Mouse (Mus musculus) limb, embryonic 13.5 days (tissue): Measurements from ENCODE around the gene Vgll4. TPM values are rescaled to one million over a fixed set of nuclear protein-coding genes. Genes with fewer than 3 reads are reported as not detected.
"Not testable (repeated sequence)": the region's sequence is repeated elsewhere in the genome, so short reads cannot be mapped to it uniquely, and the experiment has no call there.

ENCODE experiments used
- ATAC-seq: fragments of 200-750 bp; cut with Nextera tagmentation; 2 replicates; pipeline ENCODE4 v1.8.0; 2017; ENCODE audit warnings: low read depth, moderate number of reproducible peaks, moderate TSS enrichment; ENCODE audit not compliant: low FRiP score
- H3K27ac ChIP-seq: fragments of 300-500 bp; sonication (generic); 2 replicates; pipeline ENCODE4 v1.5.1; 2015; ENCODE audit warnings: inconsistent platforms, mild to moderate bottlenecking, moderate library complexity
- H3K27me3 ChIP-seq: fragments of 300-500 bp; sonication (generic); 2 replicates; pipeline ENCODE4 v1.6.1; 2015; ENCODE audit warnings: mild to moderate bottlenecking, inconsistent platforms
- H3K36me3 ChIP-seq: fragments of 300-500 bp; sonication (generic); 2 replicates; pipeline ENCODE4 v1.6.1; 2015; ENCODE audit warnings: inconsistent platforms, mild to moderate bottlenecking, moderate library complexity
- H3K4me1 ChIP-seq: fragments of 300-500 bp; sonication (generic); 2 replicates; pipeline ENCODE4 v1.6.1; 2015; ENCODE audit warnings: inconsistent platforms
- H3K4me2 ChIP-seq: fragments of 300-500 bp; sonication (generic); replicated peaks from 2 replicates; pipeline ENCODE4 v1.6.1; 2015; ENCODE audit warnings: inconsistent platforms, mild to moderate bottlenecking, moderate library complexity
- H3K4me3 ChIP-seq: fragments of 300-500 bp; sonication (generic); 2 replicates; pipeline ENCODE4 v1.5.1; 2015; ENCODE audit warnings: moderate library complexity, mild to moderate bottlenecking, inconsistent platforms
- H3K9ac ChIP-seq: fragments of 300-500 bp; sonication (generic); 2 replicates; pipeline ENCODE4 v1.6.1; 2015; ENCODE audit warnings: mild to moderate bottlenecking, inconsistent platforms
- H3K9me3 ChIP-seq: fragments of 300-500 bp; sonication (generic); 2 replicates; pipeline ENCODE4 v1.6.1; 2016; ENCODE audit warnings: inconsistent platforms
- WGBS: fragments of 180-500 bp; shearing (Covaris S2); methylation state at CpG from one replicate; pipeline ENCODE4 v1.1.7; 2015; 5-methylcytosine and 5-hydroxymethylcytosine counted together
- polyA plus RNA-seq: library from polyadenylated mRNA; unstranded; fragments of >200 nt; fragmentation: Nextera tagmentation; extraction: Ambion mirVana; gene quantifications from 2 replicates; pipeline ENCODE4 v1.2.1, GENCODE M21; 2015

The Vgll4 gene
- polyA plus RNA-seq, 1 experiment from 2014 or later = 154 TPM

DNA sequence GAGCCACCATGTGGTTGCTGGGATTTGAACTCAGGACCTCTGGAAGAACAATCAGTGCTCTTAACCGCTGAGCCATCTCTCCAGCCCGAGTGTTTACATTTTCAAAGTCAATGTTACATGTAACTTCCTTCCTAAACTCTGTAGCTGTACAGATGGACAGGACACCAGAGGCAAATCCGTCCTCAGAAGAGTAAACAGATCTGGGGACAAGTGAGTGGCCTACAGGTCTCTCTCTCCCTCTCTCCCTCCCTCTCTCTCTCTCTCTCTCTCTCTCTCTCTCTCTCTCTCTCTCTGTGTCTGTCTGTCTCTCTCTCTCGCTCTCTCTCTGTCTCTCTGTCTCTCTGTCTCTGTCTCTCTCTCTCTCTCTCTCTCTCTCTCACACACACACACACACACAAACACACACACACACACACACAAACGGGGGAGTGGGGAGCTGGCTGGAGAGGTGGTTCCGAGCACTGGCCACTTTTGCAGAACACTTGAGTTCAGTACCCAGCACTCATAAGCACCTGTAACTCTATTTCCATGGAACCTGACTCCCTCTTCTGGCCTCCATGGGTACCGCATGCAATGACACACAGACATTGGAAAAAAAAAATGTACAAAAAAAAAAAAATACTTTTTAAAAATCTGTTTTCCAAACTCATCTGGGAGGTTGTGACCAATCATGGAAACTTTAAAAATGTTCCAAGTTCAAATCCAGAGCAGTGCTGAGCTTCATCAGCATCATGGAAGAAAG lies 47.3 kb downstream of the Vgll4 start:
- not testable (repeated sequence) for H3K27me3 ChIP-seq, H3K9me3 ChIP-seq, ATAC-seq, H3K36me3 ChIP-seq, H3K27ac ChIP-seq, H3K4me2 ChIP-seq, H3K4me3 ChIP-seq, H3K9ac ChIP-seq
- peaks cover 29% of the 10 kb centered on the region for H3K4me1 ChIP-seq
- 81% methylated on average over 7 of the region's 7 CpGs for WGBS

DNA sequence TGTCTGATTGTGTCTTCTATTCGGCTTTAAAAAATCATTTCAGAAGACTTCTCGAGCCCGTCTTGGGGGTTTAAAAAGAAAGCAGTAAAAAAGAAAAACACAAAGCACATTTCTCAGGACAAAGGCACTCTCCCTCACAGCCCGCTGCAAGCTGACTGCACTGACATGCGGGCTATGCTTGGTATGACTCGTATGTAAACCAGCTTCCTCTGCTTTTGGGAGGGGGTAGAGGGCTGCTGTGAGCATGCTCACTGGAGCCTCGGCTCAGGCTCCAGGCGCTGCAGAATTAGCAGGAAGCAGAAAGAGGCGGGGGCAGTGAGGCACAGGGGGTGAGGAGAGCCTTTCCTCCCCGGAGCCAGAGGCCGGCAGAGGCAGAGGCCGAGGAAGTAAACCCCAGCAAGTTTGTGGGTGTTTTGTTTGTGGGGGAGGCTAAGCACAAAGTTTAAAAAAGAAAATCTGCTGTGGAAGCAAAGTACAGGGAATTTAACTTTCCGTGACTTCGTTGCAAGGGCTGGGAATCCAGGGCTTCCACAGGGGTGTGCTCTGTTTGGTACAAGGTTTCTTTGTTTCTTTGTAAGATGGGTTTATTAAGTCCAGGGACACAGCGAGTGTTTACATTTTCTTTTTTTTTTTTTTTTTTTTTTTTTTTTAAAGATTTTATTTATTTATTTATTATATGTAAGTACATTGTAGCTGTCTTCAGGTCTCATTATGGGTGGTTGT lies 48.0 kb downstream of the Vgll4 start:
- Histone ChIP-seq H3K4me2 (peak overlapping the region; percentile 80), H3K27me3 (no peaks in the 10 kb centered on the region), H3K27ac (peak overlapping the region; percentile 94), H3K9me3 (0 out of 2 replicates have a peak, but pooled peaks cover under 1% of the 10 kb centered on the region), H3K4me3 (peak overlapping the region; percentile 71), H3K36me3 (peaks cover 6% of the 10 kb centered on the region; the same call in 1 of the 2 replicates), H3K4me1 (peaks cover 36% of the 10 kb centered on the region), H3K9ac (peak overlapping the region; percentile 94)
- ATAC-seq = peak; percentile 97
- WGBS = 4% methylated on average over 15 of the region's 15 CpGs

DNA sequence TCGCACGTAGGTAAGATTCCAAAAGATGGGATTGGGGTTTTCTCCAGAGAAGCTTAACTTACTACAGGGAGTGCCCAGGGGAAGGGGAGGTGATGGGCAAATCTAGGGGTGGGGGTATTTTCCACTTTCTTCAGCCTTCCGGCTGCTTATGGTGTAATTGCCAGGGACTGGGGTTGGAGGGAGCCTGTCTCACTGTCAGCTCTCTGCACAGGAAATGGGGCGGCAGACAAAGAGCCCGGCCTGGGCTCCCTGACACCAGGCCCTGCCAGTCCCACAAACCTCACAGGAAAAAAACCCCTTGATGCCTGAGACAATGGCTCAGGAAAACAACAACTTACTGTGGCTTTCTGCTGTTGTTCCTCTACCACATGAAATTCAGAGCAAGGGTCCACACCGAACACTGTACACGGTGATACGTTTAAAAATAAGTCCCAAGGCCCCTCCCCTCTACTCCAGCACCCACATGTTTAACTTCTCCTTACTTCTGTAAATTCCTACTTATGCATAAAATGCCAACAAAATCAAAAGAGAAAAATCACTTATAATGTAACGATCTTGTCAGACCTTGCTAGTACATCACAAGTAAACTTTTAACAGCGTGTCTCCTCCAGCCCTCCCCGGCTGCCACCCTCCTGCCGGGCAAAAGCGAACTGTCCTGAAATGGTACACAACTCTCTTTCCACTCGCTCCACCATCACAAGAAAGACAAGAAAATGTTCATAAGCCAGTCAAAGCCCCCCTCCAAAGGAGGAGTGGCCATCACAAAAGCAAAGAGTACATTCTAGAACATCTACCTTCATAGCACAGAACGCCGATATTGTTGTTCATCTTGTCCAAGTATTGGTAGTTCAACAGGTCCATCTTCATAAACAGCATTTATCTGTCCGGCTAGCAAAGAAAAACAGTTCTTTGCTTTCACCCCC lies 49.0 kb downstream of the Vgll4 start:
- 2% methylated on average over 17 of the region's 17 CpGs for WGBS
- H3K4me3 ChIP-seq = peak overlapping the region; percentile 71

DNA sequence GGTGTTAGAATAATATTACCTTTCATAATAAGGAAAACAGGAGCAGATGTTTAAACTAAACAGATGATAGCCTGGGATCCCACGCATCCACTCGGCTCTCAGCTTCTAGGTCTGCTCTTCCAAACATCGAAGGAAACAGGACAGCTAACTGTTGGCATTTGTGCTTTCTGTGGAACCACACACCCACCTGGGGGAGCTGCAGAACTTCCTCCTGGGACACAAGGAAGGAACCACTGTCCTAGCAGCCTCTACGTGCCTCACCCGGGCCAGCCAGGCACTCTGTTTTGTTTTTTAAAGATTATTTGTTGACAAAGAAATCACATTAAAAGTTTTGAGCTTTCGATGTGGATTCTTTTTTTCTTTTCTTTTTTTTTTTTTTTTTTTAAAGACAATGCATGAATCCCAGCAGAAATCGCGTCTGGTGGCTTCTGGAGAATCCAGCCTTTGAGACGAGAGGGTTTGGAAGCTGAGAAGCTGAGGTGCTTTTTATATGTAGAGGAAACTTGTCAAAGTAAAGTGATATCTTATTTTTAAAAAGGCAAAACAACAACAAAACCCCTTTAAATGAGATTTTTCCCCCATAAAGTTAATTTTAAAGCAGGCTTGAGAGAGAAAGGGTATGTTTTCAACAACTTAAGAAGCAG lies 50.0 kb downstream of the Vgll4 start:
- Histone ChIP-seq H3K9ac (peak overlapping the region; percentile 94), H3K4me2 (peak overlapping the region; percentile 80), H3K9me3 (no peaks in the 10 kb centered on the region), H3K27ac (peak overlapping the region; percentile 94), H3K27me3 (no peaks in the 10 kb centered on the region), H3K4me1 (peaks cover 49% of the 10 kb centered on the region), H3K4me3 (peak overlapping the region; percentile 71), H3K36me3 (peaks cover 6% of the 10 kb centered on the region; the same call in 1 of the 2 replicates)
- WGBS = 10% methylated on average over 9 of the region's 9 CpGs
- no peak for ATAC-seq

More for the DNA sequence above, 49.0 kb downstream of the Vgll4 start:
- Histone ChIP-seq H3K4me1 (peaks cover 41% of the 10 kb centered on the region), H3K27ac (peak overlapping the region; percentile 94), H3K9ac (peak overlapping the region; percentile 94), H3K4me2 (peak overlapping the region; percentile 80), H3K36me3 (peaks cover 6% of the 10 kb centered on the region; the same call in 1 of the 2 replicates), H3K9me3 (no peaks in the 10 kb centered on the region), H3K27me3 (no peaks in the 10 kb centered on the region)
- no peak for ATAC-seq

DNA sequence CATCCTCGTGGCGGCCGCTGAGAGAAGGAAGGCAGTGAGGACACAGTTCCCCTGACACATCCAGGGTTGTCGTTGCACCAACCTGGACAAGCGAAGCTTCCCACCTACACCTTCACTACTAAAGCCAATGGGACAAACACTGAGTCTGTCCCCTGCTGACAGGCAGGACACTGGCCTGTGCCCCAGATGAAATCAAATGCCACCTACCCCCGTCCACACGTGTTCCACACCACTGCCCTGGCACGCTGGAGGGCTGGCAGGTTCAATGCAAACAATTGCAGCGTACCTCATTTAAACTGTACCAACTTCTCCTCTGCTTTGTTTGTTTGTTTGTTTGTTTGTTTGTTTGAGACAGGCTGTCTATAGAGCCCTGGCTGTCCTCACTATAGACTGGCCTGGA lies 50.8 kb downstream of the Vgll4 start:
- ATAC-seq = no peak
- Histone ChIP-seq H3K27me3 (no peaks in the 10 kb centered on the region), H3K36me3 (peaks cover 6% of the 10 kb centered on the region; the same call in 1 of the 2 replicates), H3K27ac (peak overlapping the region; percentile 61; the same call in 1 of the 2 replicates), H3K9ac (peak overlapping the region; percentile 94), H3K9me3 (no peaks in the 10 kb centered on the region), H3K4me3 (peak overlapping the region; percentile 71), H3K4me1 (peaks cover 57% of the 10 kb centered on the region), H3K4me2 (peak overlapping the region; percentile 80)
- WGBS = 80% methylated on average over 9 of the region's 9 CpGs

DNA sequence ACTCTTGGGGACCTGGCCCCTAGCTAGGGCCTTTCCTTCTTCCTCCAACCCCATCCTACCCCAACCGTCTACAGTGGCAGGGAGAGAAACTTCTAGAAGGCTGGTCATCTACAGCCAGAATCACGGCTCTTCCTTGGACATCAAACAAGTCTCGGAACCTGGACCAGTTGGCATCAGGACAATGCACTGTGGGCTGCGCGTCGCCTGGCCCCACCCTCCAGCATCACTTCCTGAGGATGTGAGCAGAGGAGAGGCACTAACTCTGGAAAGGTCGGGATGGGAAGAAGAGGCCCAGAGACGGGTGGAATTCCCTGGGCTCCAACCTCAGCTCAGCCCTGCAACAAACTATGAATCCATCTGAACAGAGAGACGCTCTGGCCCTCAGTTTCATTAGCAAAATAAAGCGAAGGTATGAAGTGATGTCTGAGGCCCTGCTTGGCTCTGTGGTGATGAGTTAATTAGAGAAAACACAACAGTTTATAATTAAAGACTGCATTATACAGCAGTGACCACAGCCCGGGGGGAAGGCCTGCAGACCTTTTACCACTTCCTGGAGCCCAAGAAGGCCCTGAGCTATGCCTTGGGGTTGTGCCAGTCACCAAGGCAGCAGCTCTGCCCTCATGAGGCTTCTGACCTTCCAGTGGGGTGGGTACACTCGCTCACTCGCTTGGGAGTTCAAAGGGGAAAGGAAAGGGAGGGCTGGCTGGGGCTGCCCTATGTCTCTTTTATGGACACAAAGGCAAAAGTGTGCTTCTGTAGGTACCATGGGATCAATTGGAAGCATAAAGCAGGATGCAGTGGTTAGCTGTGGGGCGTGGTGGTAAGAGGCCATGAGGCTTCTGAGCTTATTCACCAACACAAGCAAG lies 51.8 kb downstream of the Vgll4 start:
- no peak for ATAC-seq
- H3K4me2 ChIP-seq = peak overlapping the region; percentile 80
- peaks cover 67% of the 10 kb centered on the region for H3K4me1 ChIP-seq
- WGBS = 41% methylated on average over 14 of the region's 14 CpGs
- H3K27me3 ChIP-seq = no peaks in the 10 kb centered on the region
- peaks cover 6% of the 10 kb centered on the region; the same call in 1 of the 2 replicates for H3K36me3 ChIP-seq
- H3K9ac ChIP-seq = peak overlapping the region; percentile 57
- peak overlapping the region; percentile 61 for H3K27ac ChIP-seq
- H3K9me3 ChIP-seq = no peaks in the 10 kb centered on the region
- peak overlapping the region; percentile 71 for H3K4me3 ChIP-seq

DNA sequence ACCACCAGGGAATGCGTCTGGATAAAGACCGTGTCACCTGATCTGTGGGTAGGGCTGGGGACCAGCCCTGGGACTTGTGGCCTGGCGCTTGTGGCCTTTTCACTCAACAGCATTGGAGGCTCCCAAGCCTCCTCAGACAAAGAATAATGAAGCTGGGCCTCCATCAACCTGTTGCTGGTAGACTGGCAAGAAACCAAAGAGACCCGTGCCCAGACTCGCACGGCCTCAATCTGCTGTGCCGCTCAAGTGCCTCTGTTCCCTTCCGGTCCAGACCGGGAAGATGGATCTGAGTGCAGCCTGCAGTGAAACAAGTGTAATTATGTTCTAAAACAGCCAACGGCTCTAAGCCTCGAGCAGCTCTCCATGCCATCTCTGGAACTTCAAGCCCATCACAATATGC lies 52.7 kb downstream of the Vgll4 start:
- ATAC-seq = no peak
- Histone ChIP-seq H3K4me1 (peaks cover 76% of the 10 kb centered on the region), H3K27me3 (no peaks in the 10 kb centered on the region), H3K27ac (peak overlapping the region; percentile 61), H3K9ac (peak overlapping the region; percentile 46), H3K4me3 (peak overlapping the region; percentile 71), H3K36me3 (peaks cover 6% of the 10 kb centered on the region; the same call in 1 of the 2 replicates), H3K4me2 (peak overlapping the region; percentile 80), H3K9me3 (no peaks in the 10 kb centered on the region)
- WGBS = 13% methylated on average over 11 of the region's 11 CpGs

DNA sequence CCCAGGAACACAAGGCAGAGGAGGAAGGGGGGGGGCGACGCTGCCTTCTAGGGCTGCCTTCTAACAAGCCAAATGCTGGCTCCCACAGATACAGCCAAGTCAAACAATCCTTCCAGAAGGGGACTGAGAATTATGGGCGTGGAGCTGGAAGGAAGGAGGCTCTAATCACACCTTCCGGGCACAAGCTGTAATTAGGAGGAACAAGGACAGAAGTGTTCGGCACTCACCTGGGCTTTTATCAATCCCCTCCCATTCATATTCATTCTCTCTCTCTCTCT lies 53.1 kb downstream of the Vgll4 start:
- WGBS = 6% methylated on average over 5 of the region's 5 CpGs
- Histone ChIP-seq H3K4me1 (peaks cover 80% of the 10 kb centered on the region), H3K27ac (peak overlapping the region; percentile 61), H3K36me3 (peaks cover 6% of the 10 kb centered on the region; the same call in 1 of the 2 replicates), H3K9me3 (no peaks in the 10 kb centered on the region), H3K9ac (peak overlapping the region; percentile 55), H3K4me2 (peak overlapping the region; percentile 80), H3K27me3 (no peaks in the 10 kb centered on the region), H3K4me3 (peak overlapping the region; percentile 71)
- ATAC-seq = no peak

DNA sequence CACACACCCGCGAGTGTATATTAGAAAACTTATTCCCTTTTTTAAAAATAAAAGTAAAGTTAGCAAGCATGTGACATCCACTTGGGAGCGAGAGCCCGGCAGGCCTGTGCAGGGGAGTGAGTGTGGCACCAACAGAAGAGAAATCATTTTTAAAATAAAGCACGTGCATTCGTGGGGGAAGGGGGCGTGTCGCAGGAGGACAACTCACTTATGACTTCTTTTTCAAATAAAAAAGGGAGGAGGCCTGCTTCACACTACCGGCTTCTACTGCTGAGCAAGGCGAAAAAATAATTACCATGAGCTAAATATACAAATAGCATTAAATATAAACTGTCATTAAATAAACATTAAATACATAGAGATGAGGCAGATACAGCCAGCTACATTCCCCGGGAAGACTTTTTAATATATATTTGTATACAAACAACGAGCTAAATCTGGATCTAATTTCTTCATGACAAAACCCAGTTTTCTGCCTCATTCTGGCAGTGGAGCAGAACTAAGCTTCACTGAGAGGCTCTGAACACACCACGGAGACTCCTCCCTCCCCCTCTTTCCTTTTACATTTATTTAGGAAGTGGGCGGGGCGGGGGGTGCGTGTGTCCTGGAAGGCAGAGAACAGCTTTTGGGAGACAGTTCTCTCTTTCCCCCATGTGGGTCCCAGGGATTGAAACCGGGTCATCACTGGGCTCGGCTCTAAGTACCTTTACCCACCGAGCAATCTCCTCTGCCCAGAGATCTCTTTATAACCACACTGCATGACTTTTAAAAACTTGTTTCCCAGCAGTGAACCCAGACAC lies 53.7 kb downstream of the Vgll4 start:
- ATAC-seq = no peak
- WGBS = 27% methylated on average over 19 of the region's 19 CpGs
- Histone ChIP-seq H3K9ac (peak overlapping the region; percentile 55), H3K27ac (peak overlapping the region; percentile 61), H3K4me3 (peak overlapping the region; percentile 71), H3K4me2 (peak overlapping the region; percentile 80), H3K9me3 (no peaks in the 10 kb centered on the region), H3K36me3 (peaks cover 6% of the 10 kb centered on the region; the same call in 1 of the 2 replicates), H3K27me3 (no peaks in the 10 kb centered on the region), H3K4me1 (peaks cover 86% of the 10 kb centered on the region)
